Mouse (Mus musculus) splenic B cell, adult 2 months (primary cell): Measurements from ENCODE around the gene Smagp.

ENCODE experiments used
- DNase-seq: peaks from one replicate; pipeline ENCODE4 v3.0.0-alpha.2; 2011; ENCODE audit warnings: low read depth, low spot score
- H3K27me3 ChIP-seq: 2 replicates; pipeline ENCODE4 v1.6.1; 2012; ENCODE audit warnings: mild to moderate bottlenecking, low read length, moderate library complexity, mixed read lengths; ENCODE audit not compliant: control insufficient read depth, poor library complexity, insufficient read depth, severe bottlenecking
- H3K36me3 ChIP-seq: 2 replicates; pipeline ENCODE4 v1.6.1; 2012; ENCODE audit warnings: mild to moderate bottlenecking, low read length, moderate library complexity, mixed read lengths; ENCODE audit not compliant: control insufficient read depth, poor library complexity, insufficient read depth, severe bottlenecking

The Smagp gene

DNA sequence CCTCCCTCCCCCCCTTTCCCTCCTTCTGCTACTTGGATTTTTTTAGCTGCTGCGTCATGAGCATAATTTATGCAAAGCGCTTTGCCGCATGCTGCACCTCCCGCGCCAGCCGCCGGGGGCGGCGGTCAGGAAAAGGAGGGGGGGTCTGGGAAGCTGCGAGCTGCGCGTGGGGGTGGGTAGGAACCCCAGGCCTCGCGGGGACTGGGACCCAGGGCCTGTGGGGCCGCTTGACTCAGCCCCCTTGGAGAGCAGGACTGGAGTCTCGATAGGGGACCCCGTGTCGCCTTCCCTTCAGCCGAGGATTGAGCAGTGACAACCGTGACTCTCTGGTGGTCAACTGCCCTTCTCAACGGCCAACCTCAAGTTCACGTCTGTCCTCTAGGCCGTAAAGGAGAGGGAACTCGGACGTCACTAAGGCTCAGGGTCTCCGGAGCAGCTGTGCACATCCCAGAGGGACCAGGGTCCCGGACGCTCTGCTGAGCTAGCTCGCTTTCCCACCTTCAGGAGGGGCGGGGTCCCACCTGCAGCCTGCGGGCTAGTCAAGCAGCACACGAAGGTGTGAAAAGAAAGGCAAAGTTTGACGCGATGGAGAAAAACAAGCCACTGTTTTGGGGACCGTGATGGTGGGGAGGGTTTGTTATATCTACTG is 36.6 kb downstream of the Smagp start:
- peak; percentile 86 for DNase-seq
- no peaks in the 10 kb centered on the region for H3K36me3 ChIP-seq

DNA sequence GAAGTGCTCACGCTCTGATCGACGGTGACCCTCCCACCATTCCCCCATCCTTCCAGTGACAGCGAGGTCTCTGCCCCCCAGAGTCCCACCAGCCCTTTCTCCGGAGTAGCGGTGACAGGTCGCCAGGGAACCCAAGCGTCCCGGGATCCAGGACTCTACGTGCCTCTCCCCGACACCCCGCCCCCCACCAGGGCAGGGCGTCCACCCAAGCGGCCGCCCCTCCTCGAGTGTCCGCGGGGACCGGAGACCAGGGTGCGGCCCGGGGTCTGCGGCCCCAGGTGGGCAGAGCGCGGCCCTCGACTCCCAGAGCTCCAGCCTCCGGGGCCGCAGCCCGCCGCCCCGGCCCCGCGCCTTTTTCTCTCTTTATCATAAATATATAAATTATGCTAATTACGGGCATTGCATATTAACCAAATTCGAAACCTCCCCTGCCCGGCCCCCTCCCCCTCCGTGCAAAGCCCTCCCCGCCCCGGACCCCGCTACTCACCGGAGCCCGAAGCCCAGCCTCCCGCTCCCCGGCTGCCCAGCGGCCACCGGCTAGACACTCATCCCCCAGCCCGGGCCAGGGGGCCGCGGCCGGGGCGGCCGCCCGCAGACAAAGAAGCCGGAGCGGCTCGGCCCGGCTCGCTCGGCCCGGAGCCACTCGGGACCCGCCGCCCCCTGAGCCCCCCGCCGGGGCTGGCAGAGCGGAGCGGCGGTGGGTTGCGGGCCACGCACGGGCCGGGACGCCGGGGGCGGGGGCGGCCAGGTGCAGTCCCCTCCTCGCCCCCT is 37.3 kb downstream of the Smagp start, which contains the start of gene Pou6f1:
Gene Pou6f1 (minus strand): TSS at position 709 of the 771 bp plus-strand sequence.
- DNase-seq: peak; percentile 31
- no peaks in the 10 kb centered on the region for H3K27me3 ChIP-seq
- H3K36me3 ChIP-seq: no peaks in the 10 kb centered on the region

More for the DNA sequence above, 36.6 kb downstream of the Smagp start:
- no peaks in the 10 kb centered on the region for H3K27me3 ChIP-seq

DNA sequence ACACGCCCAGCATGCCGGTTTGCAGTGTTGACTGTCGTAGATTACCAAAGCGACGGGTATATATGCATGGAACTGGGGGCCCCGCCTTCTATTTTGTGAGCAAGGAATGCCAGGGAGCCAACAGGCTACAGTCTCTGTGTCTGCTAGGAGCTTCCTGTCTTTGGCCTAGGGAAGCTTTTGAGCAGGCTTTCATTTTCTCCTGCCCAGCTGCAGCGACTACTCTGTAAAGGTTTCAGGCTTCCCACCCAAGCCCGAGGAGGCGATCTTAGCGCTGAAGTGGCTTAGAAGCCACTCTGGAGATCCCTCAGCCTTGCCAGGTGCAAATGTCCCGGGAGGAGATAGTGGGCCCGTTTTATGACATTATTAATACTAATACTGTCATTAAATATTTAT is 37.9 kb downstream of the Smagp start:
- no peaks in the 10 kb centered on the region for H3K27me3 ChIP-seq
- DNase-seq: peak; percentile 43
- no peaks in the 10 kb centered on the region for H3K36me3 ChIP-seq

DNA sequence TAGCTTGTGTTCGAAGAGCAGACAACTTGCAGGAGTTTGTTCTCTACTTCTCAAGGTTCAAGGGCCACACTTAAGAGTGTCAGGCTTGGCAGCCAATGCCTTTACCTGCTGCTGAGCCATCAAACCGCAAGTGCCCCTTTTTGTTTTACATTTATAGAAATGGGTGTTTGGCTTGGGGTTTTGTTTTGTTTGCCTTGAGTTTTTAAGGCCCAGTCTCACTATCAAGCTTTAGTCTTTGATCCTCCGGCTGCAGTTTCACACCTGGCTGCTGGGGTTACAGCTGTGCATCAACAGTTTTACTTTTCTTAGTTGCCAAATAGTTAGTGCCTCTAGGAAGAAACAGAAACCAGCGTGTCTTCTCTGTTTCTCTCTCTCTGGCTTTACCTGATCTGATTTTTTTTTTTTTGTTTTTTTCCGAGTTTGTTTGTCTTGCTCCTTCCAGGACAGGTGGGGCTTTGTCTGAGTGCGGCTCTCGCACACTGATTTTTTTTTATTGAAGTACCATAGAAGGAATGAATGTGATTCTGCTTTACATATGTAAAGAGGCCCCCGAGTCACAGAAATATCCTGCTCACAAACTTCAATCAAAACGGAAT is 38.4 kb downstream of the Smagp start:
- no peaks in the 10 kb centered on the region for H3K27me3 ChIP-seq
- H3K36me3 ChIP-seq: no peaks in the 10 kb centered on the region
- DNase-seq: peak; percentile 51

DNA sequence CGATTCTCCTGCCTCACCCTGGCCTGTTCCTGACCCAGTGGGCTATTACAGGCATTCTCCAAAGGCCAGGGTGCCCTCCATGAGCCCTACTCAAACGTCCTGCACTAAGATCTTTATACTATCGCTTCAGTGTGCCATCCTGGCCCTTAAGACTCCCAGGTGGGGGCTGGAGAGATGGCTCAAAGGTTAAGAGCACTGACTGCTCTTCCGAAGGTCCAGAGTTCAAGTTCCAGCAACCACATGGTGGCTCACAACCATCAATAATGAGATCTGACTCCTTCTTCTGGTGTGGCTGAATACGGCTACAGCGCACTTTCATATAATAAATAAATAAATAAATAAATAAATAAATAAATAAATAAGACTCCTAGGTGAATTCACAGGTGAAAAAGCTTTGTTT is 43.9 kb downstream of the Smagp start:
- DNase-seq: no peak
- no peaks in the 10 kb centered on the region for H3K27me3 ChIP-seq

DNA sequence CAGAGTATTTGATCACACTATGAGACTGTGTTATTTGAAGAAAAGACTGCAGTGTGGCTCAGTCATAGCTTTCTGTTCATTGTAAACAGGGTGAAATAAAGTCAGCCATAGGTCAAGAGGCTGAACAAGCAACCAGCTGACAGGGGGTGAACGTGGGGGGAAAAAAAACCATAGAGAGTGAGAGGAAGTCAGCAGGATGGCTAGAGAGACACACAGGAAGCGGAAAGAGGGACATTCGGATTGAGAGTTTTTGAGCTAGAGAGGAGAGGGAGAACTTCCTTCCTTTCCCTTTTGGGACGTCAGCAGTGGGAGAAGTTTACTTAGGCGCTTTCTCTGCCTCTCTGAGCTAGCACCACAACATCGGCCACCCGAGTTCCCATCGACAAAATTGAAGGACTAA is 46.3 kb downstream of the Smagp start:
- DNase-seq: no peak
- Histone ChIP-seq H3K36me3 (peaks cover 3% of the 10 kb centered on the region), H3K27me3 (no peaks in the 10 kb centered on the region)

More for the DNA sequence above, 43.9 kb downstream of the Smagp start:
- peaks cover 2% of the 10 kb centered on the region; the same call in 1 of the 2 replicates for H3K36me3 ChIP-seq

DNA sequence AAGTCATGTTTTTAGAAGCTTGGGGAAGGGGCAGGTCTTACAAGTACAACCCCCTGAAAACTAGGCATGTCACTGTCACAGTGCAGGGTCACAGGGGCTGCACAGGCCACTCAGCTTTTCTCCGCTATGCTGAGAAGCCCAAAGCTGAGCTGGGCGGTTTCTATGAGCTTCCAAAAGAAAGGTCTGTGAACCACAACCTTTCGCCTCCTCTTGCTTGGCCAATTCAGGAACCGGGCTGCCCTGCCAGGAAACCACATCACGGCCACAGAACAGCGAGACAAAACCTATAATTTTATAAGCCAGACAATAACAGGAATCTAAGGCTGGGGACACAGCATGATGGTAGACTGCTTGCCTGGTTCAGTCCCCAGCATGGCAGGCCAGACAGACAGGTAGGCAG is 48.4 kb downstream of the Smagp start:
- DNase-seq: no peak
- no peaks in the 10 kb centered on the region for H3K27me3 ChIP-seq
- H3K36me3 ChIP-seq: peaks cover 3% of the 10 kb centered on the region

DNA sequence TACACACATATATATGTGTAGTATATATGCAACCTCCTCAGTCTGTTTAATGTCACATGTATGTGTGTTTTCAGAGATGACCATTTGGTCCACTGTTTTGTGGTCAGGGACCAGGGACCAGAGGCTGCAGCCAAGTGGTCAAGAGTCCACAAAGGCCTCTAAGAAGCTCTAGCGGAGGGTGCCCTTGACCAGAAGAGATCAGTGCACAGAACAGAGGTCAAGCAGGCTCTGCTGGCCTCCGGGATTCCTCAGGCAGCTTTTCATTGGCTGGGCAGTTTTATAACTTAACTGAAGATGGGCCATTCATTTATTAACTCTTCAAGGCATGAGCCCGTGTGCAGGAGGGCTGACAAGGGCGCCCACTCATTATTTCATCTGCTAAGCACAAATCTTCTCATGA is 49.6 kb downstream of the Smagp start:
- DNase-seq: no peak
- H3K27me3 ChIP-seq: no peaks in the 10 kb centered on the region
- peaks cover 3% of the 10 kb centered on the region for H3K36me3 ChIP-seq

DNA sequence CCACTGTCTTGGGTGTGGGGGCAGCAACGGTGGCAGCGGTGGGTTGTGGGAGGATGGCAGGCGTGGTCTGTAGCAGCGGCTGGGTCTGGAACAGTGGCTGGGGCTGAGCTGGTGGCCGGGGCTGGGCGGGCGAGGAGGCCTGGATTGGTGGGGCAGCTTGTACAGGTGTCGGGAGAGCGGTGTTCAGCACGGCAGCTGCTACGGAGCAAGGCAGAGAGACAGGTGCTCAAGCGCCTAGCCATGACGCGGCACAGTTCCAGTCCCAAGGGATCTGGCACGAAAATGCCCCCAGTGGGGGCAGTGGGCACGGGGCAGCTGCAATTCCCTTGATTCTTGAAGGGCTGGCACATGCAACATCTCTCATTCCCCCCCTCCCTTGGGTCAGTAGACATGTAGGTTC is 50.8 kb downstream of the Smagp start:
- Histone ChIP-seq H3K27me3 (no peaks in the 10 kb centered on the region), H3K36me3 (peaks cover 3% of the 10 kb centered on the region)
- DNase-seq: no peak

DNA sequence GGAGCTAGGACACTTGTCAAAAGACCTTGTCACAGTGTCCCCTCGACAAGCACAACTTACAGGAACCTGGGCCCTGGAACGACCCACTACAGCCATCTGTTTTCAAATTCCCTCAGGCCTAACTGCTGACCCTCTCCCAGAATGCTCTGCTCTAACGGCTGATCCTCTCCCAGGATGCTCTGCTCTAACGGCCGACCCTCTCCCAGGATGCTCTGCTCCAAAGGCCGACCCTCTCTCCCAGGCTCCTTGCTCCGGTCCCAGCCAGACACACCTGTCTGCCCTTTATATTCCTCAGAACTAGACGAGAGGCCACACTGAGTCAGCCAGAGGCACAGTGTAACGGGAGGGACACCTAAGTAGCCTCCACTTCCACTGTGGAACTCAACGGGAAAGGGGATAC is 56.6 kb downstream of the Smagp start:
- H3K36me3 ChIP-seq: peaks cover 2% of the 10 kb centered on the region; the same call in 1 of the 2 replicates
- DNase-seq: no peak
- H3K27me3 ChIP-seq: no peaks in the 10 kb centered on the region

DNA sequence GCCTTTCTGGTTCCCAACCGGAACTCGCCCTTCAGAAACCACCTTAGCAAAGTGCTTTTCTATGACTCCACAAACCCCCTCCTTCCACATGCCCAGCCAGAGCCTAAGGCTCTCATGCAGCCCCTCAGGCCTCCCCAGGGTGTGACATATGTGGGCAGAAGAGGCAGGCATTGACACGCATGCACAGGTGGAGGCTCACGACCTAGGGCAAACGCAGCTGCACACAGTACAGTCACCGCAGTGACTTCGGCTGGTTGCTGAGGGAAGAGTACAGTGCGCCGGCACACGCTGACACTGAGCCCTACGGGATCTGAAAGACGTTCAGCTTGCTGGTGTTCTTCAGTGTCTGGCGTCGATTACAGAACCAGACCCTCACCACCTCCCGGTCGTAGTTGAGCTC is 58.8 kb downstream of the Smagp start:
- H3K27me3 ChIP-seq: no peaks in the 10 kb centered on the region
- H3K36me3 ChIP-seq: peaks cover 2% of the 10 kb centered on the region; the same call in 1 of the 2 replicates
- no peak for DNase-seq

DNA sequence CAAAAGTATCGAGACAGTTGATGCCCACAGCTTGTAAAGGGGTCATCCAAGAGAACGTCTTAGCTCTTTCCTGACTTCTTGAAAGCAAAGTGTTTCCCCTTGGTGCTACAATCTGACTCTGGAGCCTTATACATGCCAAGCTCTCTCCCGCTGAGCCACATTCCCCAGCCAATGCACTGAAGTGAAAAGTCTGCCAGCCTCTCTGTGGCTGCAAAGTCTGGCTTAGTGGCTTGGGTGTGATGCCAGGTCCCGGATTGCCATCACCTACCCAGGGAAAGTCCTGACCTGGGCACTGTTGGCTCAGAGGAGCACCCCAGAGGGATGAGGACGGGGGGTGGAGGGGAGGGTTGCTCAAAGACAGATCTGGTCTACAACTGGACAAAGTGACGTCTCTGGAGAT is 59.9 kb downstream of the Smagp start:
- Histone ChIP-seq H3K27me3 (no peaks in the 10 kb centered on the region), H3K36me3 (peaks cover under 1% of the 10 kb centered on the region; the same call in 1 of the 2 replicates)
- no peak for DNase-seq

DNA sequence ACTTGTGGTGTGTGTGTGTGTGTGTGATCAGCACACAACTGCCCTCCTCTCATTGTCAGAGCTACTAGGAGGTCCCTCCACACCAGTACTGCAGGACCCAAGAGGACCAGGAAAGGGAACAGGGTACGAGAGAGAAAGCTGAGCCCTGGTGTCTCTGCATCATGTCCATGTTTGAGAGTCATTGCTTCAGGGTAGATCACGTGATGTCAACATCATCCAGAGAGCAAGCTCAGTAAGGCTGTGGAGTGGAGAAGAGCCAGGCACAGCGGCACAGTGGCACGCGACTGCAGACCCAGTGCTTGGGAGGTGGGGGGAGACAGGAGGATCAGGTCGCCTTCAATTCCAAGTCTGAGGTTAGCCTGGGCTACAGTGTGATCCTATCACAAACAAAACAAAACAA is 60.3 kb downstream of the Smagp start:
- DNase-seq: no peak
- Histone ChIP-seq H3K27me3 (no peaks in the 10 kb centered on the region), H3K36me3 (no peaks in the 10 kb centered on the region)

DNA sequence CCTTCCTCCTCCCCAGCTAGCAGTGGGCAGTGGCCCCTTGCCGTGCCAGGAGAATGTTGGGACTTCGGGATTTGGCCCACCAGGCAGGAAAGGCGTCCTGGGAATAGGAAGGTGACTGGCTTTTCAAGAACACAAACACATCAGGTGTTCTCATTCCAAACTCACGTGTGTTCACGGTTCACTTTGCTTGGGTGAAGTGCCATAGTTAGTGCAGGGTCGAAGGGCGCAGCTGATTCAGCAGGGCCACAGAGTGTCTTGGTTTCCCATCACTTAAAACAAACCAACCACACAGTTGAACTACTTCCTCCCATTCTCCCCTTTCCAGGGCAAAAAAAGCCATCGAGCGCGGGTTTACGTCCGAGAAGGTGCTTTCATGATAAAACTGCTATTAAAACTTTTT is 61.4 kb downstream of the Smagp start:
- Histone ChIP-seq H3K36me3 (no peaks in the 10 kb centered on the region), H3K27me3 (no peaks in the 10 kb centered on the region)
- no peak for DNase-seq

DNA sequence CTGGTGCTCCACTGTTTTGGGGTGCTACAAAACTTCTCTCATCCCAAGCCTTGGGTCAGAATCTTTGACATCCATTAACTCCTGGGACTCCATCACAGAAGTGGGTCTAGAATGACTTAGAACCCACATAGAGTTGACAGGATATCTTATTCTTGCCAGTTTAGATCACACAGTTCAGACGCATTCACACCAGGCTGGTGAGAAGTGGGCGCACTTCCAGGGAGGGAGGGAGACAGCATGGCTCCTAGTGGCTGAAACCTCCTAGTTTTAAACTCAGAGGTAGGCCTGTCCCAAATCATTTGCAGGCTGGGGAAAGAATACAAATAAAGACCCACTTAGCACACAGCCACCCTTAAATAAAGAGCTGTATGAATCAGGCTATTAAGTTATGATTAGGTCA is 62.4 kb downstream of the Smagp start:
- DNase-seq: no peak
- Histone ChIP-seq H3K36me3 (no peaks in the 10 kb centered on the region), H3K27me3 (no peaks in the 10 kb centered on the region)
